Mouse (Mus musculus): ENCODE data around the gene Aprt. TPM values are rescaled to one million over a fixed set of nuclear protein-coding genes. Genes with fewer than 3 reads are reported as not detected.

Gene Aprt
- total and polyA plus RNA-seq, 2 experiments from 2014 or later, result 97.2 to 157 TPM

DNA sequence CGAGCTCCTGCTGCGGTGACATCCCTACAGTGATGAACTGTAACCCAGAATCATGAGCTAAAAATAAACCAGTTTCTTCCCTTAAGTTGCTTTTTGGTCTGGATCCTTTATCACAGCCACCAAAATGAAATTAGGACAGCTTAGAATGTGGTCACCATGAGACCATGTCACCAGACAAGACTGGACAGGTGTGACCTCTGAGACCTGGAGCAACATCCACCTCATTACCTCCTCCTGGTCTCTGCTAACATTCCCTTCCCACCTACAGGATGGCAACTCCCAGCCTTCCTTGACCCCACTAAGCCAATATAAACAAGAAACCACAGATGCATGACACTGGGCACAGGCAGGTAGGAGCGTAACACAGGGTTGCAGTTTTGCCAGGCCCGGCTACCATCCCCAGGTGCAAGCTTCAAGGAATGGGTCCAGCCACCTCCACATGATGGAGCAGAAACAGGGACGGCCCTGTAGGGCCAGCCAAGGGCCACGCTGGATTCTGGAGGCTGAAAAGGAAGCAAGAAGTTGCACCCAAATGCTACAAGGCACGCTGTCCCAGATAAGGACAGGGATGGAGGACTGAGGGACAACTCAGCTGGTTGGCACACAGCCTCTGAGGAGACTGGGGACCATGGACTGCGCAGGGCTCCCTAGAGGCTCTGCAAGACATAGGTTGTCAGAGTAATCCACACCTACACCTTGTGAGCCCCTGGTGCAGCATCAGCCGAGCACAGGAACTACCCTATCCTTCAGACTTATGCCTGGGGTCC is 38.2 kb downstream of the Aprt start:
- H3K4me2 ChIP-seq (ENCODE audit: low read depth, low read length, poor library complexity, severe bottlenecking), result no peak overlapping the region
- H3K9me3 ChIP-seq (ENCODE audit: low read length), result no peaks in the 10 kb centered on the region
- ATAC-seq (ENCODE audit: low FRiP score) (no peak), DNase-seq (ENCODE audit: low spot score) (no peak)
- H3K36me3 ChIP-seq (ENCODE audit: insufficient read depth, low read length), result no peaks in the 10 kb centered on the region
- H3K4me1 ChIP-seq (ENCODE audit: insufficient read depth, low read length), result no peaks in the 10 kb centered on the region
- TF ChIP-seq CTCF (IDR thresholded peaks at IDR 0.05), result no peak
- WGBS, result 91% methylated on average over 9 of the region's 9 CpGs
- no peaks in the 10 kb centered on the region for H3K27me3 ChIP-seq (ENCODE audit: insufficient read depth, low read length)
- no peak overlapping the region for H3K4me3 ChIP-seq (ENCODE audit: low read depth, low read length)
- no peak overlapping the region for H3K9ac ChIP-seq (replicated peaks; ENCODE audit: low read length, poor library complexity, severe bottlenecking)
- no peak overlapping the region for H3K27ac ChIP-seq (ENCODE audit: low read depth, low read length)

DNA sequence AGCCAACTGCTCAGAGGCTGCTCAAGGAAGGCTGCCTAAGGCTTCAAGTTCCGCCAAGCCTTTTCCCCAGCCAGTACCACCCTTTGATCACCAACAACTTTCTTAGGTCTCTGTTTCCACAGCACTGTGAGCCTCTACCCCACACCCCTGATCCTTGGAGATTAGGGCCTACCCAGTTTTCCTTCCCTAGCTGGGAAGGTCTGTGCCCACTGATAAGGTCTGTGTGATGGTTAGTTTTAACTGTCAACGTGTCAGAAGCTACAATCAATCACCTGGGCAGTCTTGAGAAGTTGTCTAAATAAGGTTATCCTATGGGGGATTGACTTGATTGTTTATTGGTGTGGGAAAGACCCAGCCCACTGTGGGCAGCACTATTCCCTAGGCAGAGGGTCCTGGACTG is 38.9 kb downstream of the Aprt start:
- Histone ChIP-seq H3K4me3 (ENCODE audit: low read depth, low read length) (no peak overlapping the region), H3K4me2 (ENCODE audit: low read depth, low read length, poor library complexity, severe bottlenecking) (no peak overlapping the region), H3K27me3 (ENCODE audit: insufficient read depth, low read length) (no peaks in the 10 kb centered on the region), H3K9ac (replicated peaks; ENCODE audit: low read length, poor library complexity, severe bottlenecking) (no peak overlapping the region), H3K36me3 (ENCODE audit: insufficient read depth, low read length) (no peaks in the 10 kb centered on the region), H3K4me1 (ENCODE audit: insufficient read depth, low read length) (no peaks in the 10 kb centered on the region), H3K27ac (ENCODE audit: low read depth, low read length) (no peak overlapping the region), H3K9me3 (ENCODE audit: low read length) (no peaks in the 10 kb centered on the region)
- no peak for TF ChIP-seq CTCF (IDR thresholded peaks at IDR 0.05)
- DNase-seq (ENCODE audit: low spot score), result no peak
- 90% methylated on average over 2 of the region's 2 CpGs for WGBS
- ATAC-seq (ENCODE audit: low FRiP score), result no peak

DNA sequence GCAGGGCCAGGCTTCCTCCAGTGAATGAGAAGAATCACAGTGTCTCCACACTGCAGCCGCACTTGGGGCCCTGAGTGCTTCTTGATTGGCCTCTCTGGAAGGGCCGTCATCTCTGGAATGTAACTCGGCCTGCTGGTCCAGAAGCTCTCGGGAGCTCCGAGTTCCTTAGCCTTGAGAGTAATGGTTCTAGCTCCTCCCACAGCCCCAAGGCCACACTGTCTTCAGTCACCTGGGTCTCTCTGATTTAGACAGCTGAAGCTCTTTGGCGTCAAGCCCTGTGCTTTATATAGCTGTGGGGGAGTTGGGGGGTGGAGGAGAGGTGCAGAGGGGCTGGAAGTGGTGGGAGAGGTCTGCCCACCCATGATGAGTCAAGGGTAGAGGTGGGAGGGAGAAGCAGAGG is 39.7 kb downstream of the Aprt start:
- Histone ChIP-seq H3K27me3 (ENCODE audit: insufficient read depth, low read length) (no peaks in the 10 kb centered on the region), H3K9me3 (ENCODE audit: low read length) (no peaks in the 10 kb centered on the region), H3K9ac (replicated peaks; ENCODE audit: low read length, poor library complexity, severe bottlenecking) (no peak overlapping the region), H3K4me2 (ENCODE audit: low read depth, low read length, poor library complexity, severe bottlenecking) (no peak overlapping the region), H3K36me3 (ENCODE audit: insufficient read depth, low read length) (no peaks in the 10 kb centered on the region), H3K4me1 (ENCODE audit: insufficient read depth, low read length) (no peaks in the 10 kb centered on the region), H3K4me3 (ENCODE audit: low read depth, low read length) (no peak overlapping the region), H3K27ac (ENCODE audit: low read depth, low read length) (no peak overlapping the region)
- 75% methylated on average over 6 of the region's 6 CpGs for whole genome bisulfite sequencing
- DNase-seq (ENCODE audit: low spot score) (no peak), ATAC-seq (ENCODE audit: low FRiP score) (no peak)
- TF ChIP-seq CTCF (IDR thresholded peaks at IDR 0.05), result no peak

DNA sequence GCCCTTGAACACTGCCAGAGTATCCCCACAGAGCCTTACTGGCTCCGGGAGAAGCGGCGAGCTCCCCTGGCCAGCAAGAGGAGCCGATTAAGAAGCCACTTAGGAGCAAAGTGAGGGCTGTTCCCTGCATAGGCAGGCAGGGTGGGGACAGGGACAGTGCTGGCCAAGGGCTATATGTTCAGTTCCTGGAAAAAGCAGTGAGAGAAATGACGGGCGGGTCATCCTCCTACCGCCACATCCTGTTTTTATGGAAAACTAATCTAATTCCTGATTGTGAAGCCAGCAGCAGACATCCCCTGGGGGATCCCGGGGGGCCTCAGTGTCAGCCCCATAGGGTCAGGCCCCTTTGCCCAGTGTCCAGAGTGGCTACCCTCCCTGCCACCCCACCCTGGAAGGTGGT is 45.4 kb downstream of the Aprt start:
- TF ChIP-seq CTCF (IDR thresholded peaks at IDR 0.05), result no peak
- no peak for DNase-seq (ENCODE audit: low spot score)
- 83% methylated on average over 8 of the region's 8 CpGs for WGBS

DNA sequence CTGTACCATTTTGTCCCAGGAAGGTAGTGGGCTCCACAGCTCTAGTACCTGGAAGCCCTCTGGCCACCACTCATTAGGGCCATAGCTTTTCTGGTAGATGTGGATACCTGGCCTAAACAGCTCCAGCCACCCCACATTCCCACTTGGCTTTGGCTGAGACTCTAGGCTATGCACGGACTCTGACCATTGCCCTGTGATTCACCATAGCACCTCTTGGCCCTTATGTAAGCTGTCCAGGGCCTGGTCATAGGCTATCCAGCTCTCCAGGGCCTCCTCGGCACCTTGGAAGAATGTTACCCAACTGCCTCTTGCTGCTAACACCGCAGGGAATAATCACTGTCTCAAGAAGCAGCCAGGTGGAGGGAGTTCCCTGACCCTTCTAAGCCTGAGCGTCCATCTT is 47.5 kb downstream of the Aprt start:
- Histone ChIP-seq H3K9ac (replicated peaks; ENCODE audit: low read length, poor library complexity, severe bottlenecking) (no peak overlapping the region), H3K27ac (ENCODE audit: low read depth, low read length) (no peak overlapping the region), H3K9me3 (ENCODE audit: low read length) (no peaks in the 10 kb centered on the region), H3K4me1 (ENCODE audit: insufficient read depth, low read length) (no peaks in the 10 kb centered on the region), H3K36me3 (ENCODE audit: insufficient read depth, low read length) (no peaks in the 10 kb centered on the region), H3K4me3 (ENCODE audit: low read depth, low read length) (no peak overlapping the region), H3K27me3 (ENCODE audit: insufficient read depth, low read length) (no peaks in the 10 kb centered on the region), H3K4me2 (ENCODE audit: low read depth, low read length, poor library complexity, severe bottlenecking) (no peak overlapping the region)
- DNase-seq (ENCODE audit: low spot score) (no peak), ATAC-seq (ENCODE audit: low FRiP score) (no peak)
- WGBS, result 89% methylated on average over 4 of the region's 4 CpGs
- TF ChIP-seq CTCF (IDR thresholded peaks at IDR 0.05), result no peak

More for the DNA sequence above, 45.4 kb downstream of the Aprt start:
- no peak overlapping the region for H3K4me3 ChIP-seq (ENCODE audit: low read depth, low read length)
- no peaks in the 10 kb centered on the region for H3K9me3 ChIP-seq (ENCODE audit: low read length)
- no peak overlapping the region for H3K9ac ChIP-seq (replicated peaks; ENCODE audit: low read length, poor library complexity, severe bottlenecking)
- H3K27me3 ChIP-seq (ENCODE audit: insufficient read depth, low read length), result no peaks in the 10 kb centered on the region
- no peaks in the 10 kb centered on the region for H3K36me3 ChIP-seq (ENCODE audit: insufficient read depth, low read length)
- no peaks in the 10 kb centered on the region for H3K4me1 ChIP-seq (ENCODE audit: insufficient read depth, low read length)
- no peak overlapping the region for H3K4me2 ChIP-seq (ENCODE audit: low read depth, low read length, poor library complexity, severe bottlenecking)
- H3K27ac ChIP-seq (ENCODE audit: low read depth, low read length), result no peak overlapping the region
- no peak for ATAC-seq (ENCODE audit: low FRiP score)

DNA sequence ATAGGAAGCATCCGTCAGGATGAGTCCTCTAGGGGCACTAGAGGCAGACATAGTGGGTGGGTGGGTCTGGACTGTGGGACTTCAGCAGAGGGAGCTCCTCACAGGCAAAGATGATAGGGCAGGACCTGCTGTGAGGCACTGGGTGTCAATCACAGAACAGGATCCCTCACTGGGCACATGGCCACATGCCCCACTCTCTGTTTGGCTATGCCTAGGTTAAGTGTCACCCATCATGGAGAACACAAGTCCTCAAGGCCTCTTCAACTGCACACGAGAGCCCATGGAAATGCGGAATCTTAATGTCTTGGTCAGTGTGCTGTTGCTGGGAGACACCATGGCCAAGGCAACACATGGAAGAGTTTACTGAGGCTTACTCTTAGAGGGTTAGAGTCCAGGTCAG is 48.8 kb downstream of the Aprt start:
- ATAC-seq (ENCODE audit: low FRiP score) (no peak), DNase-seq (ENCODE audit: low spot score) (no peak)
- no peak overlapping the region for H3K9ac ChIP-seq (replicated peaks; ENCODE audit: low read length, poor library complexity, severe bottlenecking)
- H3K27me3 ChIP-seq (ENCODE audit: insufficient read depth, low read length), result no peaks in the 10 kb centered on the region
- no peak overlapping the region for H3K4me3 ChIP-seq (ENCODE audit: low read depth, low read length)
- no peak overlapping the region for H3K27ac ChIP-seq (ENCODE audit: low read depth, low read length)
- H3K4me1 ChIP-seq (ENCODE audit: insufficient read depth, low read length), result no peaks in the 10 kb centered on the region
- WGBS, result 91% methylated on average over 3 of the region's 3 CpGs
- H3K36me3 ChIP-seq (ENCODE audit: insufficient read depth, low read length), result no peaks in the 10 kb centered on the region
- H3K9me3 ChIP-seq (ENCODE audit: low read length), result no peaks in the 10 kb centered on the region
- TF ChIP-seq CTCF (IDR thresholded peaks at IDR 0.05), result no peak
- no peak overlapping the region for H3K4me2 ChIP-seq (ENCODE audit: low read depth, low read length, poor library complexity, severe bottlenecking)
